Mouse (Mus musculus): ENCODE results near the gene Mcu.

The Mcu gene

DNA sequence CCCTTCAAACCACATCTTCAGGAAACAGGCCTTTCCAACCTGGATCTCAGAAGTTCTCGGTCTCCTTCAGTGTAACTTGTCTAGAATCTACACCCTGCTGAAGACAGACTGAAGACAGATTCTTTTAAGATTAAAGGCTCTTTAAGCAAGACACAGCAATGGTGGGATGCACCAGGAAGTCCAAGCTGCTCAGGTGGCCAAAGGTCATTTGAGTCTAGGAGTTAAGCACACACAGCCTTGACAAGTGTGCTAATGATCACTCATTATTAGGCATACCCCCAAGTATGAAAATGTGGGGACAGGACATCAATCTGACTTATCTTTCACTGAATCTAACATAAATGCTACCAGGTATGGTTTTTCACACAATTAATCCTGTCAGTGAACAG lies 47.0 kb downstream of the Mcu start:
- DNase-seq (ENCODE audit: low spot score in 2 of 2): no peak

DNA sequence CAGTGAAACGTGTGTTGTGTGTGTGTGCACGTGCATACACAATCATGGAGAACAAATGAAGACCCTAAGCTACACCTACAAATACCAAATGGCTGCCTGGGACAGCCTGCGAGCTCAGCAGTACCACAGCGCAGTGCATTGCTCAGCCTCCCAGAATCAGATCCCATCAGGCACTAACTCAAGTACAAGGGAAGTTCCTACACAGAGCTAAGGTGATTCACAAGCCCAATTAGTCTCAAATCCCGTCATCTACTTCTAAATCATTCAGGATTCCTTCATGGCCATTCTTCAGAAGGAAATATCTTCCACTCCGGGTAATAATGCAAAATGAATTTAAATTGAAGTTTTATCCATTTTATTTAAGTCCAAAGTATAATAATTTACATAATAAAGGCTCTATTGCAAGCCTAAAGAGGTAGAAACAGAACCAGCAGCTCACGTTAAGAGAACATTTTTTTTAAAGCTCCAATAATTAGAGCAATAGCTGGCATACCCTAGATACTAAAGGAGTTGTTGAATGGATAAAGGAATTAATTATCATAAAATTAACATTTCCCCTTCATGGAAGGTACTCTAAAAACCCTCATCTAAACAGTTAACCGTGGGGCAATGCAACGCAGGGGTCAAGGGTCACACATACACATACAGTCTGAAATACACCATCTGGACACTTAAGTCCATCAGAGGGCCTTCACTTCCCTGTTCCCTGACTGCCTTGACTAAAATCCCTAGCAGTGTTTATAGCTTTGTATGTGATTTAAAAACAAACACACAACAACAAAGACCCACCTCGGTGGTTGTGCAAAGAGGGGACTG lies 47.6 kb downstream of the Mcu start:
- DNase-seq (ENCODE audit: low spot score in 2 of 2): no peak

DNA sequence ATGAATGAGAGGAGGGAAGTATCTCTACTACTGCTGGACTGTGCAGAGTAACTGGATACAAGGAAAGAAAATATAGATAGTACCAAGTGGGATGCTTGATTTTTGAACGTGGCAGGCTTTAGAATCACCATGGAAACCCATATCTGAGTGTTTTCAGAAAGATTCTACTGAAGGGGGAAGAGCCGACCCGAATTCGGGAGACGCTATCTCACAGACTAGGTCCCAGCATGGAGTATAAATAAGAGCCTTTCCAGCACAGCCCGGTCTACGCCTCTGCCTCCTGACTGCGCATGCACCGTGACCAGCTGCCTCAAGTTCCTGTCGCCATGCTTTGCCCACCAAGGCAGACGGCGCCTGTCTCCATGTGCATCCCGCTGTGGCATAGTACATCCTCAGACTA lies 49.5 kb downstream of the Mcu start:
- DNase-seq (ENCODE audit: low spot score in 2 of 2): peak in 1 of 2 experiments; percentile 29

DNA sequence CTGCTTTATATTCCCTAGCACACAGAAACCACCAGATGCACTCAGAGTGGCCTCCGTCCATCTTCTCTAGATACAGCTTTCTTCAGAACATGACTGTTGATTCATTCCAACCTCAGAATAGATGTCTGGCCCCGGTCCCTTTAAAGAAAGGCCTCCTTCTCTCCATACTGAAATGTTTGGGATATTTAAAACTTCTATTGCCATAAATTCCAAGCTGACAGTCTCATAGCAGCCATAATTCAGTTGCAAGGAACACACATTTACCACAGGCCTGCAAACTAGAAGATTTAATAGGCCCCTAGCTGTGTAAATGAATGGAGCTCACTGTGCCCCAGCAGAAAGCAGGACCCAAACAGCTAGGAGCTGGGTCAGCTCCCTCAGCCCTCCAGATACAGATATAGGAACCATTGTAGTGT lies 50.5 kb downstream of the Mcu start:
- DNase-seq (ENCODE audit: low spot score in 2 of 2): no peak

DNA sequence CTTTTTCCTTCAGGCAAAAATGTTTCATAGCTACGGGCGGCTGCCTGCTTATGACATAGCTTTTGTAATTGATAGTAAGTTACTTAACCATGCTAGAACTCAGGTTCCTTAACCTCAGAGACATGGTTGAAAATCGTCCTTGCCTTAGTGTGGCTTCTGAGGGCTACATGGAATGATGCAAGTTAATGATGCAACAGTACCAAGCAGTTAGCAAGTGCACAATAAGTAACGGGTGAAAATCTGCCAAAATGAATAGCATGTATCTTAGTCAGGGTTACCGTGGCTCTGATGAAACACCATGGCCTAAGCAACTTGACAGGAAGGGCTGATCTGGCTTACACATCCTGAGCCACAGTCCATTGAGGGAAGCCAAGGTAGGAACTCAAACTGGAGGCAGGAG lies 51.9 kb downstream of the Mcu start:
- DNase-seq (ENCODE audit: low spot score in 2 of 2): no peak

DNA sequence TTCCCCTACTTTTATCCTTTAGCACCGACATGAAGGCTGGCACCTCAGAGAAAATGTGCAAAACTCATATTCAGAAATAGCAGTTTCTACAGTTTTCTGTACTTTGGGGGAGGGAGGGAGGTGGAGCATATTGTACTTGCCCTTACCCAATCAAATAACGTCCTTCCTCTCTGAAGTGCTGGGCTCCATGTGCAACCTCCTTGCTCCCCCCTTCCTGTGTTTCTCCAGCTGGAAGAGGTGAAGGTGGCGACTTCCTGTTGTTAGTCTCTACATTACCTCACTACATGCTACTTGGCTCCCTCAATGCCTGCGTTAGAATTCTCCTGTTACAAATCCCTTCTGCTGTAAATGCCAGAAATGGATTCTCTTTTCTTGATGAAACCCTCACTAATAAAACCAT lies 54.0 kb downstream of the Mcu start:
- DNase-seq (ENCODE audit: low spot score in 2 of 2): no peak

DNA sequence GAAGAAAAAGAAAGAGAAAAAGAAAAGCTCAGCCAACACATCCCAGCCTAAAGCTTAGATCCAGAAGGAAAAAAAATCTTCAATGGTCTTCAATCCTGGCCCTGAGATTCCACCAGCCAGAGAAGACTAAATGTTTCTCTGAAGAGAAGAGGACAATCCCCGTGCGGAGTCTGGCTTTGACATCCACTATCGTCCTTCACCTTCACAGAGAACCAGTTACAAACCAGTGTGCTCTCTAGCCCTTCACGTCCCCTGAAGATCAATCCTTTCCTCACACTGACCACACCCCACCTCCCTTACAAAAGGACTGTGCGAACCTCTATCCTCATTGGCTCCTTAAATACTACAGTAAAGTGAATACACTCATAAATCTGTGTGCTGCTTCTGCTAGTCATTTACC lies 56.4 kb downstream of the Mcu start:
- DNase-seq (ENCODE audit: low spot score in 2 of 2): no peak

DNA sequence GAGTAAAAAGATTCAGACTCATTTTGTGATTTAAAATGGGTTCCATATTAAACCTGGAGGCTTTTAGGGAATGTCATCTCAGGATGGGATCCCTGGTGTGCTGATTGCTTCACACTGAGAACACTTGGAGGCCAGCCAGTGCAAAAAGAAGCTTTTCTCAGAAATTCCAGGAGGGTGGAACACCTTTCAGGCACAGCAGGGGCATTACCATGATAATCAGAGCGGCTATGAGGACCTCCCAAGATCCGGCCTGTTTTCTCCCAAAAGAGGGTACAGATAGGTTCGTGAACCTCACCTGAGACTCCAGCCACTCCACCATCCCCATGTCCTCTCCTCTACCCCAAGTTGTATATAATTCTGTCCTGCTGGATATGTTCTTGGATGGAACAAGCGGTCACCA lies 57.9 kb downstream of the Mcu start:
- DNase-seq (ENCODE audit: low spot score in 2 of 2): no peak

DNA sequence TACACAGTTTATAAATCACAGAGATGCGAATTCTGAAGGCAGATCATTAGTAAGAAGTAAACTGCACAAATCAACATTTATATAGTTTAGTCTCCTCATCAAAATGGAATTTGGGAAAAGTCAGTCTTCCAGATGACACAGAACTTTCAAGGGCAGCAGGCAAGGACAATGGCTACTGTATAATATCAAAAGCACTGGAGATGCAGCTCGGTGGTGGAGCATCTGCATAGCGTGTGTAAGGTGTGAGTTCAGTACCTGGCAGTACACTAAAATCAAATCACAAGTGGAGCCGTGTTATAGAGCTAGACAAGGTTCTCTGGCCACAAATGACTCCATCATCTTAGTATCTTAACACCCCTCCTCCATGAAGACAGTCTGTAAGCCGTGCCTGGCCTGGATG lies 58.3 kb downstream of the Mcu start:
- no peak for DNase-seq (ENCODE audit: low spot score in 2 of 2)

DNA sequence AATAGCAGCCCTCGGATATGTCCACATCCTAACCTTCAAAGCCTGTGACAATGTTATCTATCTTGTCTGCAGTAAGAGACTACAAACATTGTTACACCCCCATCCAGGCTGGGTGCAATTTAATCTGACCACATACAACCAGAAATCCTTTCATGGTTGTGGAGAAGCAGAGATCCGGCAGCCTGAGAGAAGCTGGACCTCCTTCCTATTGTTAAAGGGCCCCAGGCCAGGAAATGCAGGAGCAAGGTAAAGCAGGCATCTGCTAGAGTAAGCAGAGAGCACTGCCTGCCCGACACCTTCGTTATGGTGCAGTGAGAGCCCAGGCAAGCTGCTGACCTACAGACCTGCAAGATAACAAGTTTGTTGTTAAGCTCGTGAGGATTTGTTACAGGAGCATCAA lies 60.0 kb downstream of the Mcu start:
- no peak for DNase-seq (ENCODE audit: low spot score in 2 of 2)

DNA sequence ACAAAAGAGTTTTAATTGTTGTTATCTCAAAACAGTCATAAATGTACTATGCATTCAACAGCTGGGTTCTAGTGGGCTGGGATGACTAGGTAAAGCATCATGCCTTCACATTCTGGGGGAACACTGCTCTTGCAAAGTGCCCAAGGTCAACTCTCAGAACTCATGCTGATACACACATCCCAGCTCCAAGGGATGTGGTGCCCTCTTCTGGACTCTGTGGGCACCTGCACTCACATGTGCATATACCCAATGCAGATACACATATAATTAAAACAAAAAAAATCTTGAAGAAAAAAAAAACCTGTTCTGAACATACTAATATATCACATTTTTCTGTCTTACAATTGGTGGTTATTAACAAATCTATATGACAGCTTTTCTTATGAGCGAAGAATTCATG lies 62.2 kb downstream of the Mcu start:
- DNase-seq (ENCODE audit: low spot score in 2 of 2): no peak

DNA sequence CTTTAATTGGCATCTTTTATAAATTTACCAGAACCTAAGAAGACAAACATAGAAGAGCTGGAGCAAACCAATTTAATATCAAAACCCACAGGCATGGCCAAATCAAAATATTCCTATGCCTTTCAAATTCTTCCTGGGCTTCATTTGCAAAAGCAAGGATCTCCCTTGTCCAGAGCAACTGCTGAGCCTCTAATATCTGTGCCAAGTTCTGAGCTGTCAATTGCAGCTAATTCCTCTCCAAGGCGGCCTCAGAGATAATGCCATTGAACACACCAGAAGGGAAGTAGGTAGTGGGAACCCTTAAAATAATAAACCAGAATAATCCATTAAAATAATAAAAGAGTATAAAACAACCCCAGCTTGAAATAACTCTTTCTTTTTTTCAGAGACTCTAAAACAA lies 64.0 kb downstream of the Mcu start:
- no peak for DNase-seq (ENCODE audit: low spot score in 2 of 2)

DNA sequence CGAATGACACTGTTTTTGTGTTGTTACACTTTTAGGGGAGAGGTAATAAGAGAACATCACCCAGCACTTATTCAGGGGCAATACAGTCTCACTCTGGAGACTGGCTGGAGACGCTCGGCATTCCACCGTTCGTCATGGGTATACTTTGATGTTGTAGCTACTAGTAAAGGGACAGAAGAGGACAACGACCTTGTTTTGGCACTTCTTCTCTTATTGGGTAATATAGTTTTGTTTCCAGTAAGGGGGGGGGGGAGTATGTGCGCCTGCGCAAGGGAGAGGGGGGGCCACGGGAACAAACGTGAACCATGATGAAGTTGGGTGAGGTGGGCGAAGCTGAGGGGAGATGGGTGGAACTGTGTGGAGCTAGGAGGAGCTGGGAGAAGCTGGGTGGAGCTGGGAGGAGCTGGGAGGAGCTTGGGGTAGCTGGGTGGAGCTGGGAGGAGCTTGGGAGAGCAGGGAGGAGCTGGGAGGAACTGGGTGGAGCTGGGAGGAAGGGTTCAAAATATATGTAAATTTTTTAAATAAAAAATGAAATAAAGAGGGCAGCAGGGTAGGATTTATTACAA lies 67.6 kb downstream of the Mcu start:
- no peak for DNase-seq (ENCODE audit: low spot score in 2 of 2)

DNA sequence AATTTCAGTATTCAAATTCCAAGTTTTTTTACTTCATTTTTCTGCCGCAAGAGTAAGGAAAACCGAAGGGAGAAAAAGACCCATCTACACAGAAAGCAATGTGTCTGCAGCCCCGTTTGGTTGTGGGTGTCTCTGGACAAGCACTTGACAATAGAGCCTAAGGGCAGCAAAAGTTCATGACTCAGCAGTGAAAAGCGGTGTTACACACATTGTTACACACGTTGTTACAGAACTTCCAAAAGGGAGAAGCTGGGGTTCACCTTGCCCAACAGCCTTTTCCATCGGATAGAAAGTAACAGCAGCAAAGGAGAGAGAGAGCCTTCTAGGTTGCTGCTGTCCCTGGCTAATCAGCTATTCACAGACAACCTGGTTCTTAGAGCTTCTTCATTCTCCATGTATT lies 68.3 kb downstream of the Mcu start:
- DNase-seq (ENCODE audit: low spot score in 2 of 2): no peak

DNA sequence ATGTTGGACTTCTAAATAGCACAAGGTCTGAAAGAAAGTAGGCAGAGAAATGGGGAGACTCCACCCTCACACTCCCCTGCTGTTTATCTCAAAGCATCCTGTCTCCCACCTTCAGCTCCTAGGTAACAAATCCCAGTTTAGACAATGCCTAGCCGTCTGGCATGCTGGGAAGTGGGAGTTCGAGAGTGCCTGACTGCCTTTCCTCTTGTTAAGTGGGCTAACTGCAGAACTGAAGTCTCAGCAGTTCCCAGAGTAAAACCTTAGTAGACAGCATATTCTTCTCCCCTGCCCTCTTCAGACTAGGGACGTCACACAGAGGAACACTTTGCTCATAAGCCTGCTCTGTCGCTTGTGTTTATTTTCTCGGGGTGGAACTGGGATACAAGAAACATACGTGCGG lies 69.1 kb downstream of the Mcu start:
- DNase-seq (ENCODE audit: low spot score in 2 of 2): no peak

DNA sequence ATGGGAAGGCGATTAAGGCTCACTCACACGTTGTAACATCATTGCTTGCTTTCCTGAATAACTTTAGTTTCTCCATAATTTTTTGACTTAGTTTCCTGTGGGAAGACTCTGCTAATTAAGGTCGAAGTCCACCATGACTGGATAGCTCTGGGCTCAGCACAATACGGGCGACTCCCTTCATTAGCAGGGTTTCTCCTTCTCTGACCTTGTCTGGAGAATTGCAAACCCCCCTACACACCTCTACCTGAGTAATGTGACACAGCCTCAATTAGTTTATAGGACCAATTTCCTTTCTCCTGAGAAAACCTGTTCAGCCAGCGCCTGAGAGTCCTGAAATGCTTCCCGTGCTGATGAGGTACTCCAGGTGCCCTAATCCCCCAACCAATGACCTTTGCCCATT lies 71.3 kb downstream of the Mcu start:
- no peak for DNase-seq (ENCODE audit: low spot score in 2 of 2)

DNA sequence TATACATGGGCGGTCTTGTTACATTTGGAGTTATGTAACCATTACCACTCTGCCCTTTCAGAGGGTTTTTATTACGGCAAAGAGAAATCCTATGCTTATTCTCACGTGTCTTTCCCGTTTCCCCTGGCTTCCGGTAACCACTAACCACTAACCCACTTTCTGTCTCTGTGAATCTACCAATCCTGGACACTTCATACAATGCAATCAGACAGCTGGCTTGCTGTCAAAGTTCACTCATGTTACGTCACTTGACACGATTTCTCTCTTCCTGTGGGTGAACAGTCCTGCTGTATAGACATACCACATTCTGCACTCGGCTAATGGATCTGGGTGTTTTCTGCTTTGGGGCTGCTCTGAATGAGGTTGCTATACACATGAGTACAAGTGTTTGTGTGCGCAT lies 73.1 kb downstream of the Mcu start:
- no peak for DNase-seq (ENCODE audit: low spot score in 2 of 2)

DNA sequence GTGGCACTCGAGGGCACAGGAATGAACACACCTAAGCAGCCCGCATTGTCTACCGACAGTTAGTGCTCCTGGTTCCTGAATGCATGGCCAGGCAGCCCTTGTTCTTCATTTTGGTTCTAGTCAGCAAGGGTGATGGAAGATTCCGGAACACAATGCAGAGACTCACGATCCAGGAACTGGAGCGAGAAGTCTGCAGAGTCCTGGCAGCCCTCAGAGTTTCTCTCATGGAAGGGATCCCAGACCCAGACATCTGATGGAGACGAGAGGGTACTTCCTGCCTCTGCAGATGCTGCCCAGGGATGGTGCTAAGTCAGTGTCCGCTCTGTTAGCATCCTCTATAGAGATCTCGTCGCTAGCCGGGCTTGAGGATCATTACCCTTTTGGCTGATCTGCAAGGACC lies 75.0 kb downstream of the Mcu start:
- no peak for DNase-seq (ENCODE audit: low spot score in 2 of 2)

DNA sequence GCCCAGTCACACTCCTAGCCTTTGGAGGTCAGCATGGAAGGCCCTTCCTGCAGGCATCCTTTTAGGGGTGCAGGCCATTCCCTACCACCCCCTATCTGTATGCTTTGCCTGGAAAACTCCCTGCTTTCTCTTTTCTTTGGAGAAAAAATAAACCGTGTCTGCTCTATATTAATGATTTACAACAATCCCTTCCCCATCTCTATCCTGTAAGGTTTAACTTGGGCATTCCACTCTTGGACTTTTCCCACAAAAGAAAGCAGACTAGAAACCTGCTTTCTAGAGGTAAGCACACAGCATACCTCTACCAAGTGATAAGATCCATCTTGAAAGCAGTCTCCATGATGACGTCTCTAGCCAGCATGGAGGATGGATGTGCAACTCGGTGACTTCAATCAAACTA lies 75.9 kb downstream of the Mcu start:
- no peak for DNase-seq (ENCODE audit: low spot score in 2 of 2)

DNA sequence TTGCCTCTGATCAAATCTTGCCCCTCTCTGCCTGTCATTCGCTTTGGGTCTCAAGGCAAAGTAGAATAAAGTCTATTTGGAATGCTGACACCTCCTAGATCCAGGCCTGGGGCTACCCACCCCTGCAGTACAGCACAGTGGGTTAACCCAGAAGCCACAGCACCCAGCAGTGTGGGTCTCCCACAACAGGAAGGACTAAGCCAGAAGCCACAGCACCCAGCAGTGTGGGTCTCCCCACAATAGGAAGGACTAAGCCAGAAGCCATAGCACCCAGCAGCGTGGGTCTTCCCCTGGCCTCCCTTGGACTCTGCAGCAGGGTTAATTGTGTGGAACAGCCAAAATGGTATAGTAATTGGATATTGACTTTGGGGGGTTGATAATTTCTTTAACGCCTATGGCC lies 76.4 kb downstream of the Mcu start:
- no peak for DNase-seq (ENCODE audit: low spot score in 2 of 2)

DNA sequence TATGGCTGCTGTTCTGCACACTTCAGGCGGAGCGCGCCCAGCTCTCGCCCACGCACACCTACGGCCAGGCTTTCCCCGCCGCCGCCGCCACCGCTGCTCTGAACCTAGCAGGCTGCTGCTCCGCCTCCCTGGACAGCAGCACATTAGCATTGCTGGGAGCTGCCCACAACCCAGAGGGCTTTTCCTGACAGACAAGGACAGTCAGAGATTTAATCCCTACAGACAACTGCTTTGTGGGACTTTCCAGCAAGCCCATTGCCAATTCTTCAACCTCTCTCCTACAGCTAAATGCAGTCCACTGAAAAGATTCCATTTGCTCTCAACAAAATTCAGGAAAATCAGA lies 77.0 kb downstream of the Mcu start:
- peak; percentile 45 to 49 for DNase-seq (ENCODE audit: low spot score in 2 of 2)

DNA sequence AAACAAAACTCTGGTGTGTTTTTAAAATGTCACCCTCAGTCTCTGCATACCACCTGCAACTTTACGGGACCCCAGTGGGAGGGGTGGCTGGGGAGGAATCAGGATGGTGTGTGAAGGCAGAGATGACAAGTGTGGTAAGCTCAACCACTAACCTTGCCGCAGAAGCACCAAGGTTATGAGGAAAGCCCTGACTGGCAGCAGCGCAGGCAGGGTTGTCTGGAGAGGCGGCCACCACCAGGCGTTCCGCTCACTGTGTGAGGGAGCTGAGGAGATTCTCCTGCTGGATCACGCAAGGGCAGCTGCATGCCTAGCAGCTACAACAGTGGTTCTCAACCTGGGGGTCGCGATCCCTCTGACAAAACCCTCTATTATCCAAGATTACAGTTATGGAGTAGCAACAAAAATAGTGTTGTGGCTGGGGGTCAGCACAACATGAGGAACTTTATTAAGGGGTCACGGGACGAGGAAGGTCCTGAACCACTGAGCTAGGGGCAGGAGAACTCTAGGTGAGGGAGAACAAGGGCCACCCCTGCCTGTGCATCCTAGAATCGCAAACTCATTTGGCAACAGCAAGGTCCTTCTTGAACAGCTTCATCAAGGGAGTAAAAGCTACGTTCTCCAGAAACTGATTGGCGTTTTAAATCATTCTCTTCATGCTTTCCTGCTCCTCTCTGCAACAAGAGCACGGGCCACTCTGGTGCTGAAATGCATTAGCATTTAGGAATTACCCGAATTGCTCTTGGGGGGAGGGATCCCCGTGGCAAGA lies 77.5 kb downstream of the Mcu start:
- DNase-seq (ENCODE audit: low spot score in 2 of 2): no peak

DNA sequence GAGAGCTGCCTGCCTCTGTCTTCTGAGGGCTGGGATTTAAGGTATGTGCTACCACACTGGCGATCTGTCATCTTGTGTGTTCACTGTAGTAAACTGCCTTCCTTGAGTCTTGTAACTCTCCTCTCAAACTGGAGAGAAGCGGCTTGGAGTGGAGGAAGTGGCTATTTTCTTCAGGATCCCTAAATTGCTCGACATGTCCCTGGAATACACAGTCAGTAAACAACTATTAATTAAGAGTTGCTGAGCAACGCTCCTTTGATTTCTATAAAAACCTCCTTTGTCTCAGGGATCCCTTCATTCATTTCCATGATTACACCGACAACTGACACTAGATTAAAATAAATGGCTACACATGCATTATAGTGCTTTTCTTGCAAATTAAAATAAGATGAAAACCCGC lies 78.4 kb downstream of the Mcu start:
- DNase-seq (ENCODE audit: low spot score in 2 of 2): no peak

Data from frontal cortex, postnatal 10 days (tissue).